Mouse (Mus musculus): ENCODE data around the gene H2-Oa.

Gene H2-Oa

GRCm38 (mm10) chr17:34092197-34092875 is at the start of gene H2-Oa:
Gene H2-Oa (plus strand): TSS chr17:34092340.
- no peak for DNase-seq

- DNase-seq = no peak
These were observed 46.2 kb upstream of the H2-Oa start for GRCm38 (mm10) chr17:34045941-34046340.

- DNase-seq = no peak
These were observed 44.6 kb upstream of the H2-Oa start for GRCm38 (mm10) chr17:34047404-34048050.

- DNase-seq = no peak
These were observed 34.9 kb upstream of the H2-Oa start for GRCm38 (mm10) chr17:34057224-34057623.

- no peak for DNase-seq
These were observed 23.3 kb upstream of the H2-Oa start for GRCm38 (mm10) chr17:34068864-34069263.

- DNase-seq = no peak
These were observed 20.0 kb upstream of the H2-Oa start for GRCm38 (mm10) chr17:34072091-34072490.

GRCm38 (mm10) chr17:34075271-34075670 is 16.9 kb upstream of the H2-Oa start:
- peak; percentile 47 for DNase-seq

GRCm38 (mm10) chr17:34077549-34077948 is 14.6 kb upstream of the H2-Oa start:
- peak; percentile 38 for DNase-seq

- no peak for DNase-seq
These were observed 14.0 kb upstream of the H2-Oa start for GRCm38 (mm10) chr17:34078148-34078547.

- no peak for DNase-seq
These were observed 13.1 kb upstream of the H2-Oa start for GRCm38 (mm10) chr17:34079002-34079401.

- peak; percentile 41 for DNase-seq
These were observed 12.5 kb upstream of the H2-Oa start for GRCm38 (mm10) chr17:34079621-34080020.

GRCm38 (mm10) chr17:34083104-34083503 is 9.0 kb upstream of the H2-Oa start:
- DNase-seq = no peak

- DNase-seq = no peak
These were observed 4.8 kb upstream of the H2-Oa start for GRCm38 (mm10) chr17:34087386-34087785.

GRCm38 (mm10) chr17:34088124-34088523 is 4.0 kb upstream of the H2-Oa start:
- DNase-seq = no peak

GRCm38 (mm10) chr17:34090923-34091322 is 1.2 kb upstream of the H2-Oa start:
- no peak for DNase-seq

GRCm38 (mm10) chr17:34093199-34093874 is 1.2 kb downstream of the H2-Oa start:
- no peak for DNase-seq

GRCm38 (mm10) chr17:34094283-34095035 is 2.3 kb downstream of the H2-Oa start:
- DNase-seq = no peak

GRCm38 (mm10) chr17:34096497-34097010 is 4.4 kb downstream of the H2-Oa start:
- no peak for DNase-seq

- no peak for DNase-seq
These were observed 5.1 kb downstream of the H2-Oa start for GRCm38 (mm10) chr17:34097272-34097671.

GRCm38 (mm10) chr17:34098709-34099479 is 6.8 kb downstream of the H2-Oa start:
- DNase-seq = peak; percentile 52

GRCm38 (mm10) chr17:34099531-34099930 is 7.4 kb downstream of the H2-Oa start:
- DNase-seq = peak; percentile 60

GRCm38 (mm10) chr17:34101185-34101584 is 9.0 kb downstream of the H2-Oa start:
- no peak for DNase-seq
